In the genomic region with DNA sequence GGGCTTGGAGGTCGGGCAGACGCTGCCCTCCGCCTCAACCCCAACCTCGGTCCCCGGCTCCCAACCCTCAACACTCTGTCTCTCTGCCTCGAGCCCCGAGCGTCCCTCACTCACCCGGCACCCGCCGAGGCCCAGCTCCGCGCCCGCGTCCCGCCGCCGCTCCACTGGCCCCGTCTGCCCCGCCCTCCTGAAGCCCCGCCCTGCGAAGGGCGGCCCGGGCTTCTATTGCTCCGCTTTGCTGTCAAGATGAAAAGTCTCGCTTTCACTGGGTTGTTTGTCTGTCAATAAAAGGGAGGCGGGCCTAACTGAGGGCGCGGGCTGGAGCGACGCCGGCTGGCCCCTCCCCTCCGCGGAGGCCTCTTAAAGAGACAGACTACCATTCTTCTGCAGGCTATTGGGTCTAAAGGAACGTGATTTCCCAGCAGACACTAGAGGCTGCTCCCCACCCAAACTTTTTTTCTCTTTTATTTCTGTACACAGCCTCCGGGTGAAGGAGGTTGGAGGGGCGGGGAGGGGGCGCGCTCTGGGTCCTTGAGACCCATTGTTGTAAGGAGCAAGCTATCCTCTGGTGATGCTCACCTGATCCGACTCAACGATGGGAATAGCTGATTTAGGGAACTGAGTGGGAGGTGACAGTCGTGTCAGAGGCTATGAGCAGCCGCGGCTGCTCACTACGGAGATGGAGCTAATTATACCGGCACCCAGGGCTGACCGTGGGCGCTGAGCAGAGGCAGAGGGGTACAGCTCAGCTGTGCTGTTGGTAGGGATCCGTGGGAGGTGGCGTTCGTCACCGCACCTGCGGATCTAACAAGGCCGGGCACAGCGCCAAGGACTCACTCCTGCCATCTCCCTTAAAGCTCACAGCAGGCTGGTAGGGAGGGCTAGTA, we compare ENCODE assay signal across 8 mouse cellular contexts. TPM values are rescaled to one million over a fixed set of nuclear protein-coding genes. Genes with fewer than 3 reads are reported as not detected.
DNase-seq lines count a peak whose midpoint lies in the region; ATAC-seq and TF ChIP-seq lines count a peak whose summit lies in the region.

A gene (minus strand): TSS at position 176 of the 887 bp plus-strand sequence.

- peak; percentile 98 for ATAC-seq in heart, embryonic 15.5 days (replicated peaks; ENCODE audit: insufficient number of reproducible peaks, insufficient read depth, low FRiP score, low read depth)
- peak; percentile 98 for ATAC-seq in liver, embryonic 14.5 days (ENCODE audit: insufficient read depth)
- peak; percentile 97 for ATAC-seq in neural tube, embryonic 11.5 days (ENCODE audit: insufficient read depth, low FRiP score, low TSS enrichment)
- ATAC-seq in stomach, postnatal 0 days (ENCODE audit: low FRiP score, low TSS enrichment): peak; percentile 99

- peak within 1 kb of the TSS; percentile 78 for H3K4me2 ChIP-seq in heart, embryonic 15.5 days
- peak within 1 kb of the TSS; percentile 94 for H3K4me2 ChIP-seq in liver, embryonic 14.5 days (ENCODE audit: low read depth)
- H3K4me2 ChIP-seq in neural tube, embryonic 11.5 days (ENCODE audit: low read depth): peak within 1 kb of the TSS; percentile 91
- peak within 1 kb of the TSS; percentile 90 for H3K4me2 ChIP-seq in stomach, postnatal 0 days (replicated peaks; ENCODE audit: low read depth)

- TF ChIP-seq CTCF in liver, embryonic 14.5 days (IDR thresholded peaks at IDR 0.05; ENCODE audit: low read depth): no peak
- 0 out of 2 replicates have a peak, but pooled peaks have one; percentile 6 for TF ChIP-seq CTCF in stomach, postnatal 0 days (IDR thresholded peaks at IDR 0.05; ENCODE audit: low read depth)

- TF ChIP-seq EP300 in liver, embryonic 14.5 days (IDR thresholded peaks at IDR 0.05; ENCODE audit: low read depth): no peak; the same call in 1 of the 2 replicates
- TF ChIP-seq EP300 in stomach, postnatal 0 days (optimal IDR thresholded peaks at IDR 0.05): peak; percentile 61

- peak; percentile 98 for DNase-seq in CD8-positive naive resting alpha-beta T cell, adult 2 months (ENCODE audit: low read depth in 2 of 2, low spot score in 2 of 2)
- DNase-seq in c-Kit-positive CD71-negative TER-119-negative erythroid progenitor cells, embryonic 14.5 days (ENCODE audit: low read depth): peak; percentile 95
- DNase-seq in forebrain, embryonic 10.5 days (ENCODE audit: extremely low spot score, low spot score): peak; percentile 95
- DNase-seq in kidney, postnatal 25 days: peak; percentile 98
- DNase-seq in liver, embryonic 14.5 days (ENCODE audit: low read depth in 3 of 3, low spot score in 3 of 3): peak; percentile 93 to 95 (median 94)
- DNase-seq in neural tube, embryonic 11.5 days (ENCODE audit: low spot score): peak; percentile 96
- peak; percentile 97 for DNase-seq in stomach, postnatal 0 days (ENCODE audit: low spot score)

- H3K4me3 ChIP-seq in forebrain, embryonic 10.5 days: peak within 1 kb of the TSS; percentile 95
- H3K4me3 ChIP-seq in heart, embryonic 15.5 days: peak within 1 kb of the TSS; percentile 89
- H3K4me3 ChIP-seq in liver, embryonic 14.5 days (ENCODE audit: insufficient read depth in 1 of 2, low read depth in 2 of 2, low read length in 2 of 2): peak within 1 kb of the TSS; percentile 63 to 75
- peak within 1 kb of the TSS; percentile 89 for H3K4me3 ChIP-seq in neural tube, embryonic 11.5 days (ENCODE audit: low read depth, low read length)
- H3K4me3 ChIP-seq in stomach, postnatal 0 days (ENCODE audit: low read depth, low read length): peak within 1 kb of the TSS; percentile 91

- WGBS in forebrain, embryonic 10.5 days: under 1% methylated on average over 55 of the region's 55 CpGs
- WGBS in heart, embryonic 15.5 days: under 1% methylated on average over 55 of the region's 55 CpGs
- WGBS in liver, embryonic 14.5 days (ENCODE audit: insufficient replicate concordance): 1% methylated on average over 55 of the region's 55 CpGs
- WGBS in neural tube, embryonic 11.5 days: under 1% methylated on average over 50 of the region's 55 CpGs
- under 1% methylated on average over 52 of the region's 55 CpGs for WGBS in stomach, postnatal 0 days

- H3K4me1 ChIP-seq in forebrain, embryonic 10.5 days: peaks cover 61% of the 10 kb centered on the region
- peaks cover 34% of the 10 kb centered on the region for H3K4me1 ChIP-seq in heart, embryonic 15.5 days (replicated peaks)
- peaks cover 14 to 29% of the 10 kb centered on the region in 2 experiments for H3K4me1 ChIP-seq in liver, embryonic 14.5 days (replicated peaks; ENCODE audit: control insufficient read depth in 2 of 2, insufficient read depth in 2 of 2, low read length in 1 of 2)
- peaks cover 35% of the 10 kb centered on the region for H3K4me1 ChIP-seq in neural tube, embryonic 11.5 days (ENCODE audit: control insufficient read depth, insufficient read depth, low read length)
- H3K4me1 ChIP-seq in stomach, postnatal 0 days (replicated peaks; ENCODE audit: control insufficient read depth, insufficient read depth): peaks cover 2% of the 10 kb centered on the region; the same call in 1 of the 2 replicates

- H3K27ac ChIP-seq in forebrain, embryonic 10.5 days: peak within 1 kb of the TSS; percentile 91
- peak within 1 kb of the TSS; percentile 62 for H3K27ac ChIP-seq in heart, embryonic 15.5 days
- no peak within 1 kb of the TSS for H3K27ac ChIP-seq in liver, embryonic 14.5 days
- peak within 1 kb of the TSS; percentile 44 for H3K27ac ChIP-seq in neural tube, embryonic 11.5 days (ENCODE audit: low read depth, low read length)
- H3K27ac ChIP-seq in stomach, postnatal 0 days (replicated peaks): peak within 1 kb of the TSS; percentile 81

- H3K36me3 ChIP-seq in forebrain, embryonic 10.5 days (replicated peaks): peaks cover 12% of the 10 kb centered on the region
- H3K36me3 ChIP-seq in heart, embryonic 15.5 days: no peaks in the 10 kb centered on the region
- H3K36me3 ChIP-seq in liver, embryonic 14.5 days (replicated peaks; ENCODE audit: control insufficient read depth, insufficient read depth, low read depth): no peaks in the 10 kb centered on the region
- H3K36me3 ChIP-seq in neural tube, embryonic 11.5 days (ENCODE audit: control insufficient read depth, insufficient read depth, low read length): no peaks in the 10 kb centered on the region
- no peaks in the 10 kb centered on the region for H3K36me3 ChIP-seq in stomach, postnatal 0 days (ENCODE audit: control insufficient read depth, insufficient read depth, low read length)

- H3K9me3 ChIP-seq in forebrain, embryonic 10.5 days: no peaks in the 10 kb centered on the region; the same call in 1 of the 2 replicates
- H3K9me3 ChIP-seq in heart, embryonic 15.5 days (replicated peaks): no peaks in the 10 kb centered on the region
- no peaks in the 10 kb centered on the region for H3K9me3 ChIP-seq in liver, embryonic 14.5 days (ENCODE audit: control insufficient read depth, low read length)
- no peaks in the 10 kb centered on the region for H3K9me3 ChIP-seq in neural tube, embryonic 11.5 days (ENCODE audit: control insufficient read depth, low read length)
- H3K9me3 ChIP-seq in stomach, postnatal 0 days (ENCODE audit: control insufficient read depth, low read length): no peaks in the 10 kb centered on the region

- H3K27me3 ChIP-seq in forebrain, embryonic 10.5 days (ENCODE audit: poor library complexity, severe bottlenecking): peaks cover 16% of the 10 kb centered on the region
- H3K27me3 ChIP-seq in heart, embryonic 15.5 days: no peaks in the 10 kb centered on the region
- no peaks in the 10 kb centered on the region for H3K27me3 ChIP-seq in liver, embryonic 14.5 days (ENCODE audit: control insufficient read depth, insufficient read depth, low read length)
- H3K27me3 ChIP-seq in neural tube, embryonic 11.5 days (ENCODE audit: control insufficient read depth, insufficient read depth, low read length): no peaks in the 10 kb centered on the region
- H3K27me3 ChIP-seq in stomach, postnatal 0 days (ENCODE audit: control insufficient read depth, insufficient read depth, low read length): no peaks in the 10 kb centered on the region

- H3K9ac ChIP-seq in heart, embryonic 15.5 days: peak within 1 kb of the TSS; percentile 91
- H3K9ac ChIP-seq in liver, embryonic 14.5 days (replicated peaks): peak within 1 kb of the TSS; percentile 66
- H3K9ac ChIP-seq in neural tube, embryonic 11.5 days (ENCODE audit: low read length): peak within 1 kb of the TSS; percentile 86
- peak within 1 kb of the TSS; percentile 88 for H3K9ac ChIP-seq in stomach, postnatal 0 days (ENCODE audit: low read length)

RNA-seq across cellular contexts. Expression of the gene that starts here (rescaled TPM):
- polyA plus RNA-seq in forebrain, embryonic 10.5 days (2016; fragmentation: Nextera tagmentation; extraction: Ambion mirVana): 83.7 and 86.4 TPM in 2 replicates
- polyA plus RNA-seq in heart, embryonic 15.5 days (2015; fragmentation: Nextera tagmentation; extraction: Ambion mirVana): 33.8 and 49.5 TPM in 2 replicates
- 10.2 and 10.3 TPM in 2 replicates for polyA plus RNA-seq in liver, embryonic 14.5 days (2012; rRNA removed)
- 12.4 and 13.1 TPM in 2 replicates for polyA plus RNA-seq in liver, embryonic 14.5 days (2014; fragmentation: Nextera tagmentation; extraction: Ambion mirVana)
- 89.0 and 97.7 TPM in 2 replicates for polyA plus RNA-seq in neural tube, embryonic 11.5 days (2014; fragmentation: Nextera tagmentation; extraction: Ambion mirVana)
- 21.2 and 22.6 TPM in 2 replicates for polyA plus RNA-seq in stomach, postnatal 0 days (2015; fragmentation: Nextera tagmentation; extraction: Ambion mirVana)
